Mouse (Mus musculus): ENCODE data around the gene Jak2. TPM values are rescaled to one million over a fixed set of nuclear protein-coding genes. Genes with fewer than 3 reads are reported as not detected.

The Jak2 gene
- total RNA-seq, 2 experiments from 2014 or later = 14.5 to 15.2 TPM

GRCm38 (mm10) chr19:29292546-29292945 lies 40.9 kb downstream of the Jak2 start:
- DNase-seq = no peak
- intact Hi-C loops (cut with DNase I) = no loop called here

GRCm38 (mm10) chr19:29294756-29295155 lies 43.1 kb downstream of the Jak2 start:
- DNase-seq = no peak
- intact Hi-C loops (cut with DNase I) = loop anchor here (5.0 kb wide), 1 partner anchor 58 kb away; no protein-coding TSS in a partner anchor

GRCm38 (mm10) chr19:29296166-29296565 lies 44.5 kb downstream of the Jak2 start:
- no peak for DNase-seq
- intact Hi-C loops (cut with DNase I) = loop anchor here (5.0 kb wide), 1 partner anchor 56 kb away; no protein-coding TSS in a partner anchor

GRCm38 (mm10) chr19:29297366-29297765 lies 45.7 kb downstream of the Jak2 start:
- intact Hi-C loops (cut with DNase I) = loop anchor here (5.0 kb wide), 1 partner anchor 55 kb away; no protein-coding TSS in a partner anchor
- no peak for DNase-seq

- intact Hi-C loops (cut with DNase I) = no loop called here
These were observed 49.3 kb downstream of the Jak2 start for GRCm38 (mm10) chr19:29300919-29301318.

GRCm38 (mm10) chr19:29302119-29302518 lies 50.5 kb downstream of the Jak2 start:
- no peak for DNase-seq
- intact Hi-C loops (cut with DNase I) = no loop called here

More at GRCm38 (mm10) chr19:29300919-29301318, 49.3 kb downstream of the Jak2 start:
- no peak for DNase-seq

- no peak for DNase-seq
- intact Hi-C loops (cut with DNase I) = no loop called here
These were observed 57.2 kb downstream of the Jak2 start for GRCm38 (mm10) chr19:29308832-29309231.

GRCm38 (mm10) chr19:29311791-29312190 lies 60.2 kb downstream of the Jak2 start:
- intact Hi-C loops (cut with DNase I) = no loop called here
- DNase-seq = no peak

- DNase-seq = no peak
- intact Hi-C loops (cut with DNase I) = no loop called here
These were observed 61.0 kb downstream of the Jak2 start for GRCm38 (mm10) chr19:29312661-29313060.

- intact Hi-C loops (cut with DNase I) = no loop called here
These were observed 71.9 kb downstream of the Jak2 start for GRCm38 (mm10) chr19:29323416-29324049.

GRCm38 (mm10) chr19:29325053-29325851 lies 73.6 kb downstream of the Jak2 start, which contains the start of gene Insl6:
Insl6 (minus strand) TSS chr19:29325356.
- peak; percentile 76 to 82 for DNase-seq
- intact Hi-C loops (cut with DNase I) = no loop called here

More at GRCm38 (mm10) chr19:29323416-29324049, 71.9 kb downstream of the Jak2 start:
- no peak for DNase-seq

GRCm38 (mm10) chr19:29325852-29326180 lies 74.2 kb downstream of the Jak2 start:
- intact Hi-C loops (cut with DNase I) = no loop called here
- no peak for DNase-seq

GRCm38 (mm10) chr19:29326396-29326795 lies 74.8 kb downstream of the Jak2 start:
- no peak for DNase-seq
- intact Hi-C loops (cut with DNase I) = no loop called here

GRCm38 (mm10) chr19:29326822-29327552 lies 75.4 kb downstream of the Jak2 start:
- DNase-seq = no peak
- intact Hi-C loops (cut with DNase I) = no loop called here

GRCm38 (mm10) chr19:29334068-29334745 lies 82.6 kb downstream of the Jak2 start, which contains the start of gene Rln1:
Rln1 (minus strand) TSS chr19:29334670.
- peak; percentile 19 to 35 for DNase-seq
- intact Hi-C loops (cut with DNase I) = no loop called here

GRCm38 (mm10) chr19:29336624-29337023 lies 85.0 kb downstream of the Jak2 start:
- intact Hi-C loops (cut with DNase I) = no loop called here
- DNase-seq = no peak

GRCm38 (mm10) chr19:29341029-29341428 lies 89.4 kb downstream of the Jak2 start:
- intact Hi-C loops (cut with DNase I) = no loop called here
- no peak for DNase-seq

GRCm38 (mm10) chr19:29342281-29342680 lies 90.7 kb downstream of the Jak2 start:
- intact Hi-C loops (cut with DNase I) = no loop called here
- DNase-seq = no peak

- intact Hi-C loops (cut with DNase I) = no loop called here
- no peak for DNase-seq
These were observed 93.2 kb downstream of the Jak2 start for GRCm38 (mm10) chr19:29344868-29345267.

- DNase-seq = no peak
These were observed 94.0 kb downstream of the Jak2 start for GRCm38 (mm10) chr19:29345636-29346035.

More at GRCm38 (mm10) chr19:29345636-29346035, 94.0 kb downstream of the Jak2 start:
- intact Hi-C loops (cut with DNase I) = no loop called here

Data from heart, postnatal 14 days (tissue).